Mouse (Mus musculus) lung, postnatal 4 days (tissue): ENCODE measurements around the gene Tmem104.

Source experiments
- DNase-seq, 2 experiments: peaks; one replicate each; pipeline ENCODE4 v3.0.0; 2021

Gene Tmem104

DNA sequence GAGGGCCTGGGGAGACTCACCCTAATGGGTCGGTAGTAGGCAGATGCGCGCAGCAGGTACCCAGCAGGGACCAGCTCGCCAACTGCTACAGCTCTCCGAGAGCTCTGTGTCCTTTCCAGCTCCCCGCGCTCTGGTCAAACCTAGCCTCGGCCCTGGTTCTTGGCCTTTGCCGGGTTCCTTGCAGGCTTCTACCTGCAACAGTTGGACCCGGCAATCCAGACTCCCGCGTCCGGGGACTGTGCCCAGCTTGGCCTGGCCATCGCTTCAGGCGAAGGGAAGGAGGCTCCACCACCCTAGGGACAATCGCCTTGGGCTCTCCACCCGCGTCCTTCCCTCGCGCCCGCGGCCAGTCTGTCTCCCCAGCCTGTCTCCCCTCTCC is 79.1 kb downstream of the Tmem104 start:
- no peak for DNase-seq

DNA sequence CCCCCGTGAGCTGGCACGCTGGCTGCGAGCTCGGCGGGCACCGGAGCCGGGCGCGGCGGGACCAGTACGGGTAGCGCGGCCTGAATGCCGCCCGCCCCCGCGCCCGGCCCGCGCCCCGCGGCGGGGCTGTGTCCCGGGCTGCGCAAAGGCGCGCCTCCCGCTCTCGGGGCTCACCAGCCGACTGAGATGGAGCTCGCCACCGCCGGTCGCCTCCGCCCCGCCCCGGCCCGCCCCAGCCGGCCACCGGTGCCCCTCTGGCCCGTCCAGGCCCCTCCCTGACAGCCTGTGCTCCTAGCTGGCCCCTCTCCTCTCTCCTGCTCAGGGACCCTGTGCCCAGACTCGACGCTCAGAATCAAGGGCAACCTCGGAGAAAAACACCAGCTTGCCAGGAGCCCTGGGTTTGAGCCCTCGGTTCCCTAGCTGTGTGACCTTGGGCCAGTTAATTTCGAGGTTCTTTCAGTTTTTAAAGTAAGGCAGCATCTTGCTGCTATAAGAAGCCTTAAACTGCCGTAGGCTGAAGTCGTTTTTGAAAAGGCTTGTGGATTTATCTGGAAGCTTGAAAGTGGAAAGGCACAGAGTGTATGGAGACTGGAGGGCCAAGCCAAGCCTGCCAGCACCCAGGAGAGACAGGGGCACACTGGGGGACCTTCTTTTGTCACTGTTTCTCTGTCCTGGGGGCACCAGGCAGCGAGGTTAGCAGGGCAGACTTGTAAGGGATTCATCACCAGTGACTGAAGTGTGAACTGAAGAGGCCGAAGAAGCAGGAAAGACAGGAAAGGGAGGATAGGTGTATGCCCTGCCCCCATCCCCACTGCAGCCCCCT is 80.0 kb downstream of the Tmem104 start, which contains the start of gene Grin2c:
Gene Grin2c (minus strand): TSS at position 183 of the 823 bp plus-strand sequence.
- no peak for DNase-seq

DNA sequence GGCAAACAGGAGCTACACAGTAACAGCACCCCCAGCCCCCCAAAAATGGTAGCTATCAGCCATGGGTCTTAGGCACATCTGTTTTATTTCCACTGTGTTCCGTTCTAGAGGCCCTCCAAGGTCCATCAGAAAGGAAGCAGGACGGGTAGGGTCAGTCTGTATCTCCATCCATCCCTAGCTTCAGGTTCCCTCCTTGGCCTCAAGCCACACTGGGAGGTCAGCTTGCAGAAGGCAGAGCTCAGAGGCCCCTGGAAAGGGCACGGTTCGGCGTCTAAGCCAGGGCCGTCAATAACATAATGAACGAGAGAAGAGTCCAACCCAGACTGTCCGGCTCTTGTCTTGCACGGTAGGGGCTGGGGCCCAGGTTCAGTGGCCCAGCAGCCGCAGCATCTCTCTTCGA is 80.7 kb downstream of the Tmem104 start:
- no peak for DNase-seq

DNA sequence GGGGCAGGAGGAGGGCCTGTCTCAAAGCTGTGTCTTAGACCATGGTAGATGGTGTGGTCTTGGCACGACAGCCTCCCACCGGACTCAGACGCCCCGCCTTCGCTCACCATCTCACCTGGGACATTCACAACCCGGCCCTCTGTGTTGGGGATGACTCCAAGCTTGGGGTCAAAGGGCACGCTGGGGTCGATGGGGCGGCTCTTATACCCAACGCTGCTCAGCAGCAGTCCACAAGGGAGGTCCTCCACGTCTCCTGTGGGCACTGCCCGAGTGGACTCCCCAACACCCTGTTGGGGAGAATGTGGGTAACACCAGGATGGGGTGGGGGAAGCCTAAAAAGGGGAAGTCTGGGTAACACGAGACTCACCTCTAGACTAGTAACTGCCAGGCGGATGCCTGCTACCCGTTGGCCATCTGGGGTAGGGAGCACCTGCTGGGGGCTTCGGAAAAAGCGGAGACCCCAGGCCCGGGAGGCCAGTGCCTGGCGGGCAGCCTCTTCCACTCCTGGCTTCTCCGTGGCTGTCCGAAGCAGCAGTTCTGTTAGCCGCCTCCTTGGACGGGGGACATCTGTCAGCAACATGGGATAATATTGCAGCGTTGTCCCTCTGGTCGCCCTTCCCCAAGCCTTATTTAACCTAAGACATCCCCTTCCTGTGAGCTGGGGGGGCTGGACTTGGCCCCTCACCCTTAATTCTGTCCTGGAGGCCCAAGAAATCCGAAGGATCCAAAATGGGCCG is 82.2 kb downstream of the Tmem104 start:
- DNase-seq, result no peak

- DNase-seq, result peak; percentile 75 to 87
Measured at GRCm38 (mm10) chr11:115270148-115270861, 83.0 kb downstream of the Tmem104 start.

DNA sequence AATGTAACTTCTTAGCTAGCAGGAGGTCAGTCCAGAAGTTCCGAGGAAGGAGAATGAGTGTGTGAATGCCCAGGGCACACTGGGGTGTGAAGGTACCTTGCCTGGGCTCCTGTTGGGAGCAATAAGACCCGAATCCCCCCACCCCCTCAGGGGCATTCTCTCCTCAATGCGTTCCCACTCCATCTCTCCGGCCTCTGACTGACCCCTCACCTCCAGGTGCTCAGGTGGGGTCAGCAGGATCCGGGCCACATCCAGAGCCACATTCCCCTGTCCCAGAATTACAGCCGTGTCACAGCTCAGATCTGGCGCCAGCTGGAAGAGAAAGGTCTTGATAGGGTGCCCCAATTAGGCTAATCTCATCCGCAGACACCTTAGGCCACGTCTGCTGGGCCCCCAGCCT is 83.8 kb downstream of the Tmem104 start:
- no peak for DNase-seq

GRCm38 (mm10) chr11:115271481-115271880 is 84.2 kb downstream of the Tmem104 start:
- no peak for DNase-seq

GRCm38 (mm10) chr11:115272894-115273498 is 85.7 kb downstream of the Tmem104 start:
- DNase-seq, result no peak

GRCm38 (mm10) chr11:115273735-115274134 is 86.4 kb downstream of the Tmem104 start:
- DNase-seq, result no peak

DNA sequence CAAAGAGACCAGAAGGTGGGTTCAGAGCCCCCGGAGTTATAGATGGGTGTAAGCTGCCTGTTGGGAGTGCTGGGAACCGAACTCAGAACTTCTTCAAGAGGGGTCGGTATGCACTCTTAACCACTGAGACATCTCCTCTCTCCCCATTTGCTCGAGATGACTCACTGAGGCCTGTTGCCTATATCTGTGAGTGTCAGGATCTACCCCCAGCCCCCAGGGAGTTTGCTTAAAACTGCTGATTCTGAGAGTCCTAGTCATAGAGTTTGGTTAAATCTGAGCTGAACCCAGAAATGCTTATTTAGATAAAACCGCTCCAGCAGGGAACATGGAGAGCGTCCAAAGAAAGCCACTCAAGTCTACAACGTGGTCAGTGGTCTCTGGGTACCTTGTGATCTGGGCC is 86.9 kb downstream of the Tmem104 start:
- DNase-seq, result no peak

GRCm38 (mm10) chr11:115274771-115275170 is 87.5 kb downstream of the Tmem104 start:
- DNase-seq, result no peak

GRCm38 (mm10) chr11:115275509-115275908 is 88.2 kb downstream of the Tmem104 start:
- no peak for DNase-seq

DNA sequence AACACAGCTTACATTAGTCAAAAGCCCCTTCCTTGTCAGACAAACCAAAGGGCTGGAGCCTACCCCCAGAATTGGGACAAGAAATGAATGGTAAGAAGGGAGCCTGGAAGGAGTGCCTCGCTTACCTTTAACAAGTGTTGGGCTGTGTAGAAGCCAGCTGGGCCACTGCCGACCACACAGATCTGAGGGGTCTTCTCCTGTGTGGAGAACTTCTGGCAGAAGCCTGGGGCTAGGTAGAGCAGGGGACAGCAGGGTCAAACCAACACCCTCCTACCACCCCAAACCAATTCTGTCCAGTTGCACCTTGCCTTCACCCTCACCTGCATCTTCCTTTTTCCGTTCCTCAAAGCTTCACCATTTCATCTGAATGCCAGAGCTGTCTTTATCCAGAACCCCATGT is 88.7 kb downstream of the Tmem104 start:
- no peak for DNase-seq

DNA sequence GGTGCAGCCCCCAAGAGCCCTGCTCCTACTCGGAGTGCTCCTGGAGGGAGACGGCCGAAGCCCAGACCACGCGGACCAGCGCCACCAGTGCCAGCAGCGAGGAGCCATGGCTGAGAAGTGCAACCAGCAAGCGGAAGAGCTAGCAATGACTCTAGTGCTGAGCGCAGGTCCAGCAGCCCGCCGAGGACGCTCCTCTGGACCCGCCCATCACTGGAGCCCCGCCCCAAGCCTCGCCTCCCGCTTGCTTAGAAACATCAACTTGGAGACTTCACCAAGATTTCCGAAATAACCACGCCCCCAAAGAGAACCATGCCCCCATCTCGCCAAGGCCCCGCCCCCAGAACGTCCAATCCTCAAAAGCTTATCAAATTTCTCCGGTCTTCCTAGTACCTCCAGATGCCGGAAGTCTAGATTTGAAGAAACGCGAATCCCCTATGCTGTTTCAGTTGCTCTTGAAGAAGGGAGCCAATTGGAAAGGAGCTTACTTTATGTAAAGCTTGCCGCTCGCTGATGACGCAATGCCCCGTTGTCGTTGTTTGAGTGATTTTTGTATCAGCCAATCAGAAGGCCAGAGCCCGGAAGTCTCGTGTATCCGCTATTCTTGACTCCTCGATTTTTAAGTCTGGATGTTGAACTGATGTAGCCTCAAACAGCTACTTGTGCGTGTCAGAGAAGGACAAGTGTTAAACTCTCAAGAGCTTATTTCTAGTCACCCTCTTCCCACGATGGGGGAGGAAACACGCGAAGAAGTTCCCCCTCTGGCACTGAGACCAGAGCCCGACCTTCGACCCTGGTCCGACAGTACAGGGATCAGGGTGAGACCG is 89.7 kb downstream of the Tmem104 start, which contains the start of gene Fdxr:
Gene Fdxr (minus strand): TSS at position 271 of the 824 bp plus-strand sequence.
- DNase-seq, result peak; percentile 99

DNA sequence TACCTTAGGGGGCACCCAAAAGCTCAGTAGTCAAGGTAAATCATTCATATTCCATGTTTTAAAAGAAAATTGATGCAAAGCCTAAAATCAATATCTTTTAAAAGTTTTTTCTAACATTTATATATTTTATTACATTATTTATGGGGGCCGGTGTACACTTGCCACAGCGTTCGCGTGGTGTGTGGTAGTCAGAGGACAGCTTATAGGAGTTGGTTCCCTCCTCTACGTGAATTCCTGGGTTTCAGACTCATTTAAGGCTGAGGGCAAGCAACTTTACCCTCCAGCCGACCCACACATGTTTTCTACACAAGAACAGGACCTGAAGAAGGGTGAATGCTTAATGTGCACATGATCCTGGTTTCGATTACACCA is 90.3 kb downstream of the Tmem104 start:
- DNase-seq, result no peak

- DNase-seq, result no peak
Measured at GRCm38 (mm10) chr11:115278176-115278575, 90.9 kb downstream of the Tmem104 start.

DNA sequence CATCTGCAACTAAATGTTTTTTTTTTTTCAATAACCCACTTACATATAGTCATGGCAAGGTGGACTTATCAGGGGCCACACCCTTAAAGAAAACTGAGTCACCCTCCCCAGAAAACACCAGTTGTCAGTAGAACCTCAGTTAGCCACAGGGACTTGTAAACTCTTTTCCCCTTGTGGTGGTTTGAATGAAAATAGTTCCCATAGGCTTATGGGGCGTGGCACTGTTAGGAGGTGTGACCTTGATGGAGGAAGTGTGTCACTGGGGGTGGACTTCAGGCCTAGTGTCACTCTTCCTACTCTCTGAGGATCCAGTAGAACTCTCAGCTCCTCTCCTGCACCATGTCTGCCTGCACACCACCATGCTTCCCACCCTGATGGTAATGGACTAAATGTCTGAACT is 92.4 kb downstream of the Tmem104 start:
- DNase-seq, result peak in 1 of 2 experiments; percentile 15

DNA sequence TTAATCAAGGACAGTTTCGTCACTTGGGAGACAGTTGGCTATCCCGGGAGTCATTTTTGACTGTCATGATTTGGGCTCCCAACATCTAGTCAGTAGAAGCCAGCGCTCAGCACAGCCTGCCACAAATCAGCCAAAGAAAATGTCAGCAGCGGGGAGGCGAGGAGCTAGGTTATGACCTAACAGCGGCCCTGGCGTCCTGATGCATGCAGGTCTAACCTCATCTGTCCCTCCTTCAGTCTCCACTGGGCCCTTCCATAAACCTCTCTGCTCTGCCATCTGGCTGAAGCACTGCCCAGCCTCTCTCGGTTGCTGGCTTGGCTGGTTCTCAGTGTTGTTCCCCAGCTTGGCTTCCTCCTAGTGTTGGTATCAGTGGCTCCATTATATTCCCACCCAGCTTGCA is 95.0 kb downstream of the Tmem104 start:
- peak in 1 of 2 experiments; percentile 22 for DNase-seq

- peak in 1 of 2 experiments; percentile 17 for DNase-seq
Measured at GRCm38 (mm10) chr11:115282723-115283485, 95.6 kb downstream of the Tmem104 start.

GRCm38 (mm10) chr11:115283486-115283765 is 96.1 kb downstream of the Tmem104 start:
- DNase-seq, result no peak

- DNase-seq, result no peak
Measured at GRCm38 (mm10) chr11:115283891-115284620, 96.8 kb downstream of the Tmem104 start.
